Mouse (Mus musculus): Measurements from ENCODE around the gene Mgam.

DNA sequence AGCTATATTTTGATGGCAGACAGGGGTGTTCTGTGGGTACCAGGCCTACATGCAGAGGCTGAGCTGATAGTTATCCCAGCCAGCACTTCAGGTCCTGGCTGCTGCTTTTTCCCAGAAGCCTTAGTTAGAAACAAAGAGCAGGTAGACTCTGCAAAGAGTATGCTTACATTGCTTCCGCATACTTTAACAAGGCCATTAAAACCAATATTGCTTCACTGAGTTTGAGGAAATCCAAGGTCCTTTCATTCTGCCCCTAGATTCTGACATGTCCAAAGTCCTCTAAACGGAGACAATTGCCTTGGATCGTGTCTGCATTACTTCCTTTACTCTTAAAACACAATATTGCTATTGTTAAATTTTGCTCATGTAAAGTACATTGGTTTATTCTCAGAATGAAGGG, 155.7 kb downstream of the Mgam start:
- TF ChIP-seq GATA1 (IDR thresholded peaks at IDR 0.05; ENCODE audit: low read length), result no peak
- TF ChIP-seq TAL1 (IDR thresholded peaks at IDR 0.05; ENCODE audit: low read length), result no peak

All from erythroblast, embryonic 14.5 days (primary cell).